Mouse (Mus musculus) C2C12 (cell line): ENCODE results near the gene Sowahd. TPM values are rescaled to one million over a fixed set of nuclear protein-coding genes. Genes with fewer than 3 reads are reported as not detected.

Experiments used
- H3K27me3 ChIP-seq: one replicate; pipeline ENCODE4 v1.6.1; 2011; ENCODE audit not compliant: control insufficient read depth, insufficient read depth, insufficient read length
- H3K36me3 ChIP-seq: one replicate; pipeline ENCODE4 v1.6.1; 2011; ENCODE audit not compliant: control insufficient read depth, insufficient read depth
- H3K4me3 ChIP-seq: one replicate; pipeline ENCODE4 v1.5.1; 2011; ENCODE audit warnings: mild to moderate bottlenecking, control low read depth; ENCODE audit not compliant: poor library complexity, insufficient read depth, severe bottlenecking
- H3K79me2 ChIP-seq: one replicate; pipeline ENCODE4 v1.6.1; 2011; ENCODE audit not compliant: control insufficient read depth, insufficient read depth
- H3K79me3 ChIP-seq: one replicate; pipeline ENCODE4 v1.6.1; 2011; ENCODE audit warnings: low read depth, control low read depth
- H3ac ChIP-seq: one replicate; pipeline ENCODE3; 2011; ENCODE audit warnings: low read depth; ENCODE audit not compliant: control insufficient read depth, insufficient read length
- CEBPB ChIP-seq: IDR thresholded peaks from one replicate; pipeline ENCODE4 v1.6.1; 2011; ENCODE audit warnings: low read depth, mild to moderate bottlenecking, control low read depth, moderate library complexity
- CTCF ChIP-seq: IDR thresholded peaks from one replicate; pipeline ENCODE4 v1.5.1; 2011; ENCODE audit not compliant: control insufficient read depth, insufficient read depth, insufficient read length
- FOSL1 ChIP-seq: IDR thresholded peaks from one replicate; pipeline ENCODE4 v1.8.0; 2011; ENCODE audit warnings: mild to moderate bottlenecking, low read length; ENCODE audit not compliant: poor library complexity, insufficient read depth, severe bottlenecking
- MAX ChIP-seq: IDR thresholded peaks from one replicate; pipeline ENCODE4 v1.6.1; 2011; ENCODE audit warnings: mild to moderate bottlenecking, control low read depth
- MYOD1 ChIP-seq: IDR thresholded peaks from one replicate; pipeline ENCODE4 v1.6.1; 2011; ENCODE audit warnings: low read depth; ENCODE audit not compliant: control insufficient read depth, insufficient read length
- MYOG ChIP-seq: IDR thresholded peaks from one replicate; pipeline ENCODE4 v1.6.1; 2011; ENCODE audit not compliant: control insufficient read depth, insufficient read length; ENCODE audit errors: extremely low read depth
- USF1 ChIP-seq: IDR thresholded peaks from one replicate; pipeline ENCODE4 v1.6.1; 2011; ENCODE audit warnings: low read depth, mild to moderate bottlenecking, control low read depth, moderate library complexity
- long read RNA-seq, 2 experiments: library from polyadenylated mRNA; unstranded; transcript quantifications; one replicate each; pipeline ENCODE4 v2.0.0; 2019 to 2020
- polyA plus RNA-seq: library from polyadenylated mRNA; unstranded; fragments of >200 nt; fragmentation: generic; extraction: Trizol; gene quantifications from one replicate; pipeline ENCODE4 v1.2.1, GENCODE M21; 2012; ENCODE audit warnings: missing spikeins

The Sowahd gene
- polyA plus RNA-seq: not detected
- long read RNA-seq, experiment 1: 0 reads
- long read RNA-seq, experiment 2: 0 reads

DNA sequence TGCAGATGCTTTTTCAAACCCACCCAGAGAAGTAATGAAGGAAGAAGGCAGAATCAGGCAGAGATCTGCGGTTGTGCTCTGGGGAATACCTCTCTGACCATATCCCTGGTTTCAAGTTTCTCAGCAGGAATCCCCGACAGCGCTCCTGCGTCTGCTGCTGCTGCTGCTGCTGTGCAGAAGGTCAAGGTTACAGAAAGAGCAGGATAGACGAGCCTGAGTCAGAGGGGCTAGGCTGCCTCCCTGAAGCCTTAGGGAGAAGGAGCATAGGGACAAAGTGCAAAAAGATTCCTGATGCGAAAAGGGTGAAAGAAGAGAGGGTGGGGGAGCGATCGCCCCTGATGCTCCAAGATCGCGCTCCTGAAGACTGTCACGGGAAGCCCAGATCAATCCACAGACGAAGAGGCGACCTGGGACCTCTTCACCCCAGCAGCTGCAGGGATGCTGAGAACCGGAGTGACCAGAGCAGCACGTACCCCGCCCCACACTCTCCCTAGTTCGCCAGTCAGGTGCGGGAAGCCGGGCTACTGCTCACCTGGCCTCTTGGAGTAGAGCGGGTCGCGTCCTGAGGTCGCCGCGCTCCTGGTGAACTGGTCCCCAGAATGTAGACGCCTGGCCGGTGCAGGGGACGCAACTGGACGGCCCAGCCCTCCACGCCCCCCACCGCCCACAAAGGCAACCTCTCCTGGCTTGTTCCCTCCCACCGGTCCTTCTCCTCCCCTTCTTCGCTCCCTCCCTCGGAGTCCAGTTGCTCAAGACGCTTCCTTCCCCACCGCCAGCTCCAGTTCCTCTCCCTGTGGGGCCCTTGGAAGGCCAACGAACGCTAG is at the start of gene Sowahd:
TSS of gene Sowahd (plus strand) at position 780 of the 824 bp plus-strand sequence.
- peaks cover 13% of the 10 kb centered on the region for H3K27me3 ChIP-seq

DNA sequence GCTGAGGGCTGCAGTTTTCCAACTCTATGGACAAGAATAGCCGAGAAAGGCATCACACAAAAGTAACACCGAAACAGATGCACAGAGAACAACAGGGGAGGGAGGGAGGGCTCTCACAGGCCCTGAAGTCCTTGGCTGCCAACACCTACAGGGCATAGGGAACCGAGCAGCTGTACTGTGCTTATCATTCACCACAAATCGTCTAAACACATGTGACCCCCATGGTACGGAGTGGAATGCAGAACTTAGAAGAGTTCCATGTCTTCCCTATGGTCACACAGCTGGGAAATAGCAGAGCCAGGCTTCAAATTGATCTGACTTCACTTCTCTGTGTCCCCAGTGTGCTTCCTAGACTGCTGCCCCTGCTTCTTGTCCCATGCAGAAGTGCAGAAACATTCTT is 34.8 kb upstream of the Sowahd start:
- TF ChIP-seq CEBPB: no peak
- TF ChIP-seq MYOD1: no peak
- TF ChIP-seq MAX: no peak
- TF ChIP-seq USF1: no peak
- no peak for TF ChIP-seq MYOG
- TF ChIP-seq CTCF: no peak
- TF ChIP-seq FOSL1: no peak
- Histone ChIP-seq H3K27me3 (no peaks in the 10 kb centered on the region), H3ac (no peak overlapping the region), H3K36me3 (no peaks in the 10 kb centered on the region), H3K4me3 (no peak overlapping the region), H3K79me3 (no peaks in the 10 kb centered on the region), H3K79me2 (no peaks in the 10 kb centered on the region)

More for the DNA sequence above, at the start of gene Sowahd:
- Histone ChIP-seq H3K79me2 (no peaks in the 10 kb centered on the region), H3K4me3 (no peak within 1 kb of the TSS), H3K36me3 (no peaks in the 10 kb centered on the region), H3K79me3 (no peaks in the 10 kb centered on the region), H3ac (no peak within 1 kb of the TSS)
- TF ChIP-seq MYOD1 (no peak), MAX (no peak), USF1 (no peak), MYOG (no peak), CTCF (no peak)

DNA sequence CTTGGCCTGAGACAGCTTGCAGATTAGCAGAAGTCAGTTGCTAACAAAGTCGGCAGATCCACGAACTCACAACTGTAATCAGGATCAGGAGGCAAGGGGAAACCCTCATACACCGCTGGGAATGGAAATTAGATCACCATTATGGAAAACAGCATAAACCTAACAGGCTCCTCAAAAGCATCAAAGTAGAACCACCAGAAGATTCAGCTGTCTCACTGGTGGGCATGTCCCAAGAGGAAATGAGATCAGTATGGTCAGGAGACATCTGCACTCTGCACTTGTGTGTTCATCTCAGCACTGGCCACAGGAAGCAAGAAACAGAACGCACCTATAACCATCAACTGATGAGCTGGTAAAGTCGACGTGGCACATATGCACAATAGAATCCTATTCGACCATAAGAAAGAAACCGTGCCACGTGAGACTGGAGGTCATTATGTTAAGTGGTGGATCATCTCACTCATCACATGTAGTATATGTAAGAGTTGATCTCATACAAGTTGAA is 30.4 kb upstream of the Sowahd start:
- no peaks in the 10 kb centered on the region for H3K79me2 ChIP-seq
- no peaks in the 10 kb centered on the region for H3K27me3 ChIP-seq
- H3K79me3 ChIP-seq: no peaks in the 10 kb centered on the region
- TF ChIP-seq USF1: no peak
- no peak for TF ChIP-seq CEBPB
- no peak for TF ChIP-seq FOSL1
- TF ChIP-seq MAX: no peak
- no peak for TF ChIP-seq MYOD1
- no peak for TF ChIP-seq CTCF
- no peak for TF ChIP-seq MYOG
- no peaks in the 10 kb centered on the region for H3K36me3 ChIP-seq
- no peak overlapping the region for H3ac ChIP-seq
- no peak overlapping the region for H3K4me3 ChIP-seq

DNA sequence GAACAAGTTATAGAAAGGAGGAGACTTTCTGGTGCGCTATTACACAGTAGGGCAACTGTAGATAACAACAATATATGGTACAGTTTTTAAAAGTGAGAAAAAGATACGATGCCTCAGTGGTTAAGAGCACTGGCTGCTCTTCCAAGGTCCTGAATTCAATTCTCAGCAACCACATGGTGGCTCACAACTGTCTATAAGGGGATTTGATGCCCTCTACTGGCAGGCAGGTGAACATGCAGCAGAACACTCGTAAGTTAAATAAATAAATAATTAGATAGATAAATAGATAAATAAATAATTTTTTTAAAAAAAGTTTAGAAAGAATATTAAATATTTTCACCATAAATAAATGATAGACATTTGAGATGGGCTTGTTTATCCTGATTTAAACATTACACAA is 29.6 kb upstream of the Sowahd start:
- Histone ChIP-seq H3K79me2 (no peaks in the 10 kb centered on the region), H3K79me3 (no peaks in the 10 kb centered on the region), H3K36me3 (no peaks in the 10 kb centered on the region), H3ac (no peak overlapping the region), H3K4me3 (no peak overlapping the region), H3K27me3 (no peaks in the 10 kb centered on the region)
- TF ChIP-seq FOSL1: no peak
- no peak for TF ChIP-seq MAX
- no peak for TF ChIP-seq USF1
- TF ChIP-seq CEBPB: no peak
- TF ChIP-seq MYOD1: no peak
- TF ChIP-seq MYOG: no peak
- no peak for TF ChIP-seq CTCF

DNA sequence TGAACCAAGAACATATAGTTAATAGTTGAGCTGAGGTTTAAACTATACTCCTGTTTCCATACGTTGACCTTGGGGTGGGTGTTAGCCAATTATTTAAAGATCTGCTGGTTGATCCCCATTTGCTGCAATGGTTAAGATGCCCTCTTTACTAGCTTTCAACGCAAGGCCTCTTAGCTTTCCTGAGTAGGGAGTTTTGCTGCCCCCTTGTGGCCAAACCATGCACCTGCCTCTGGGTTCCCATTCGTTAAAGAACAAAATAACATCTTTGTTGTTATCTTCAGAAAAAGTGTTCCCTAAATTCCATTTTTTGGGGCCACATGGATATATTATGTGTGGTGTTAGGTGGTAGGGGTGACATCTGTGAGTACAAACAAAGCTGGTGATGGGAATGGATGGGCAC is 26.0 kb upstream of the Sowahd start:
- peaks cover 6% of the 10 kb centered on the region for H3K27me3 ChIP-seq
- no peak overlapping the region for H3ac ChIP-seq
- H3K79me3 ChIP-seq: no peaks in the 10 kb centered on the region
- no peaks in the 10 kb centered on the region for H3K36me3 ChIP-seq
- H3K79me2 ChIP-seq: no peaks in the 10 kb centered on the region
- no peak overlapping the region for H3K4me3 ChIP-seq
- no peak for TF ChIP-seq USF1
- TF ChIP-seq CTCF: peak; percentile 23
